Mouse (Mus musculus) lung, postnatal 0 days (tissue): ENCODE measurements around the gene Cbx8.

ENCODE experiments used
- CTCF ChIP-seq: IDR thresholded peaks from 2 replicates; pipeline ENCODE4 v1.5.1; 2016; ENCODE audit warnings: antibody characterized with exemption, mild to moderate bottlenecking
- EP300 ChIP-seq: IDR thresholded peaks from 2 replicates; pipeline ENCODE4 v1.6.1; 2016; ENCODE audit warnings: antibody characterized with exemption, mild to moderate bottlenecking, control low read depth

DNA sequence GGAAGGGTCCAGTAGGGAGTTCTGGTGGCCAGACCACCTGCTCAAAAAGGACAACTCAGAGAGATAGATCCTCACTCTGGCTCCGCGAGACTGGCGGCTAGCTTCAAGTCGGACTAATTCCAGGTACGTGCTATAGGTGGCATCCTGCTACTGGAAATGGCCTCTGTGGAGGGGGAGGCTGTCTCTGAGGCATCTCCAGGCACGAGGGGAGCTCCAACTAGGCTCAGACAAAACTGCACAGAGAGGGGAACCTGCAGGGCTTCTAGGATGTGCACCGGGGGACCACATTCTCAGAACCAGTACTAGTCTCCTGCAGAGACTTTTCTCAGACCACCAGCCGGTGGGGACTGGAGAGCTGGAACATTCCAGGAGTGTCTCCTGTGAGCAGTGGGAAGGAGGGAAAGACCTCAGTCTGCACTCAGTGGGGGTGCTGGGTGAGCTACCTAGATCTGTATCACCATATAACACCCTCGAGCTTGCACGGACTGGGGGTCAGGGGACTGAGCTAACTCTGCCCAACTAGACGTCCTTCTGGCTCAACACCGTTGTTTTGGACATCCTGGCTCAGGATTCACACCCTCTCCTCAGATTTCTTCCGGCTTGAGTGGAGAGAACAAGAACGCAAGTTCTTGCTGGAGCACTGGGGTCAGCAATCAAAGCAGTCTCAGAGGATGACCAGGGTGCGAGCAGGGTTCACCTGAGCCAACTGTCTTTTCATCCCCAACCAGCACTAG lies 11.3 kb upstream of the Cbx8 start:
- no peak for TF ChIP-seq EP300
- TF ChIP-seq CTCF: peak; percentile 70
